Mouse (Mus musculus): Measurements from ENCODE around the gene Rnf114.

DNA sequence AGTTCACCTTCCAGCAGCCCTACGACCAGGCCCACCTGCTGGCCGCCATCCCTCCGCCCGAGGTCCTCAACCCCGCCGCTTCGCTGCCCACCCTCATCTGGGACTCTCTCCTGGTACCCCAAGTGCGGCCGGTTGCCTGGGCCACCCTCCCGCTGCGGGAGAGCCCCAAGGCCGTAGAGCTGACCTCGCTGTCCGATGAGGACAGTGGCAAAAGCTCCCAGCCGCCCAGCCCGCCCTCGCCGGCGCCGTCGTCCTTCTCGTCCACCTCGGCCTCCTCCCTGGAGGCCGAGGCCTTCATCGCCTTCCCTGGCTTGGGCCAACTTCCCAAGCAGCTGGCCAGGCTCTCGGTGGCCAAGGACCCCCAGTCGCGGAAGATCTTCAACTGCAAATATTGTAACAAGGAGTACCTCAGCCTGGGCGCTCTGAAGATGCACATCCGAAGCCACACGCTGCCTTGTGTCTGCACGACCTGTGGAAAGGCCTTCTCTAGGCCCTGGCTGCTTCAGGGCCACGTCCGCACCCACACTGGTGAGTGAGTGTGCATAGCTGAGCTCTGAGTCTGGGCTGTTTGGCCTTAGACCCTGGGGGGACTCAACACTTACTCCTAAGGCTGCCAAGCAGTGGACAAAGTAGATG, 46.3 kb downstream of the Rnf114 start:
- TF ChIP-seq CTCF (IDR thresholded peaks at IDR 0.05; ENCODE audit: low read depth): no peak
- TF ChIP-seq EP300 (IDR thresholded peaks at IDR 0.05; ENCODE audit: low read depth): no peak
